Mouse (Mus musculus) CH12.LX (cell line): ENCODE results near the gene Fitm2. TPM values are rescaled to one million over a fixed set of nuclear protein-coding genes. Genes with fewer than 3 reads are reported as not detected.
"Not testable (repeated sequence)": the region's sequence is repeated elsewhere in the genome, so short reads cannot be mapped to it uniquely, and the experiment has no call there.

Experiments used
- DNase-seq: peaks from one replicate; pipeline ENCODE4 v3.0.0-alpha.2; 2013; ENCODE audit errors: extremely low read depth
- H3K27ac ChIP-seq: 2 replicates; pipeline ENCODE4 v1.5.1; 2012; ENCODE audit warnings: low read depth, mild to moderate bottlenecking, control low read depth, moderate library complexity; ENCODE audit not compliant: insufficient read depth
- H3K27me3 ChIP-seq: replicated peaks from 2 replicates; pipeline ENCODE3; 2012; ENCODE audit warnings: inconsistent platforms
- H3K36me3 ChIP-seq, 2 experiments: replicated peaks in 1 of 2; 2 replicates each; pipeline versions ENCODE3 to v1.6.1; 2012; ENCODE audit warnings: inconsistent platforms in 1 of 2, low read length in 1 of 2, mild to moderate bottlenecking in 1 of 2, mixed read lengths in 1 of 2, moderate library complexity in 1 of 2; ENCODE audit not compliant: control insufficient read depth in 1 of 2, insufficient read depth in 1 of 2
- H3K4me1 ChIP-seq, 2 experiments: 2 replicates each; pipeline ENCODE4 v1.6.1; 2012; ENCODE audit warnings: inconsistent platforms in 1 of 2, moderate library complexity in 1 of 2; ENCODE audit not compliant: insufficient read depth in 2 of 2, control insufficient read depth in 1 of 2
- H3K4me2 ChIP-seq: 2 replicates; pipeline ENCODE4 v1.6.1; 2012; ENCODE audit warnings: low read depth, mild to moderate bottlenecking, control low read depth; ENCODE audit not compliant: poor library complexity, insufficient read depth, severe bottlenecking
- H3K4me3 ChIP-seq, 3 experiments: fragments of 150-350 bp in 1 of 3; sonication (generic) in 1 of 3; replicated peaks in 1 of 3; 2 replicates each; pipeline versions ENCODE3 to v1.5.1; 2011 to 2012; ENCODE audit warnings: low read depth in 2 of 3, low read length in 2 of 3, mild to moderate bottlenecking in 2 of 3, moderate library complexity in 2 of 3, control low read depth in 1 of 3, improper control_type of control experiment in 1 of 3, inconsistent platforms in 1 of 3, mixed read lengths in 1 of 3; ENCODE audit not compliant: poor library complexity in 1 of 3
- H3K79me2 ChIP-seq: replicated peaks from 2 replicates; pipeline ENCODE4 v1.6.1; 2012; ENCODE audit warnings: mild to moderate bottlenecking, moderate library complexity; ENCODE audit not compliant: control insufficient read depth, poor library complexity, insufficient read depth, severe bottlenecking; ENCODE audit errors: extremely low read depth
- H3K9ac ChIP-seq: 2 replicates; pipeline ENCODE4 v1.6.1; 2012; ENCODE audit warnings: low read depth, mild to moderate bottlenecking, control low read depth, moderate library complexity; ENCODE audit not compliant: insufficient read depth
- H3K9me3 ChIP-seq: replicated peaks from 2 replicates; pipeline ENCODE3; 2012; ENCODE audit warnings: low read length, inconsistent platforms, mixed read lengths
- CHD2 ChIP-seq: IDR thresholded peaks from 2 replicates; pipeline ENCODE4 v1.6.1; 2011; ENCODE audit warnings: low read length, improper control_type of control experiment
- ETS1 ChIP-seq: conservative IDR thresholded peaks from 2 replicates; pipeline ENCODE4 v1.6.1; 2012; ENCODE audit warnings: low read depth, mild to moderate bottlenecking, inconsistent platforms, low read length, improper control_type of control experiment, moderate library complexity
- GABPA ChIP-seq: IDR thresholded peaks from 2 replicates; pipeline ENCODE4 v1.6.1; 2012; ENCODE audit warnings: low read depth, low read length, improper control_type of control experiment, inconsistent platforms; ENCODE audit not compliant: insufficient replicate concordance
- IRF4 ChIP-seq: IDR thresholded peaks from 2 replicates; pipeline ENCODE4 v1.6.1; 2014; ENCODE audit warnings: low read depth, mild to moderate bottlenecking, inconsistent platforms, low read length, improper control_type of control experiment
- MAZ ChIP-seq: IDR thresholded peaks from 2 replicates; pipeline ENCODE4 v1.6.1; 2012; ENCODE audit warnings: low read depth, mild to moderate bottlenecking, inconsistent platforms, low read length, improper control_type of control experiment, moderate library complexity
- NELFE ChIP-seq: IDR thresholded peaks from 2 replicates; pipeline ENCODE4 v1.6.1; 2011; ENCODE audit warnings: low read depth, low read length, improper control_type of control experiment
- NRF1 ChIP-seq: IDR thresholded peaks from 2 replicates; pipeline ENCODE4 v1.6.1; 2014; ENCODE audit warnings: low read depth, mild to moderate bottlenecking, inconsistent platforms, low read length, improper control_type of control experiment, moderate library complexity
- RAD21 ChIP-seq: IDR thresholded peaks from 2 replicates; pipeline ENCODE4 v1.6.1; 2011; ENCODE audit warnings: low read depth, mild to moderate bottlenecking, low read length, improper control_type of control experiment, moderate library complexity
- SMC3 ChIP-seq: IDR thresholded peaks from 2 replicates; pipeline ENCODE4 v1.6.1; 2011; ENCODE audit warnings: low read depth, low read length, improper control_type of control experiment
- UBTF ChIP-seq: IDR thresholded peaks from 2 replicates; pipeline ENCODE4 v1.6.1; 2012; ENCODE audit warnings: low read depth, mild to moderate bottlenecking, inconsistent platforms, low read length, improper control_type of control experiment, moderate library complexity
- ZC3H11A ChIP-seq: IDR thresholded peaks from 2 replicates; pipeline ENCODE4 v1.6.1; 2012; ENCODE audit warnings: low read depth, mild to moderate bottlenecking, inconsistent platforms, low read length, improper control_type of control experiment
- dilution Hi-C: fragments of 300-500 bp; cut with MboI; formaldehyde crosslinking; loops from 2 replicates; pipeline ENCODE4 v1.14.3; 2020; ENCODE audit warnings: low sequenced_read_pairs; ENCODE audit not compliant: extremely low pct_unique_long_range_greater_than_20kb, extremely low pct_ligation_motif_present
- in situ Hi-C: fragments of 300-500 bp; cut with MboI; formaldehyde crosslinking; loops from 3 replicates; pipeline ENCODE4 v1.14.3; 2019; ENCODE audit warnings: low sequenced_read_pairs, low pct_ligation_motif_present, low pct_unique_long_range_greater_than_20kb, mixed read lengths
- polyA plus RNA-seq: library from polyadenylated mRNA; unstranded; fragments of >175 nt; gene quantifications from 2 replicates; pipeline ENCODE4 v1.2.1, GENCODE M21; 2012; ENCODE audit warnings: low read depth; ENCODE audit not compliant: insufficient read length
- total RNA-seq, 2 experiments: library from RNA; depleted of rRNA; stranded (reverse); fragments of 300-350 nt in 1 of 2; fragments of >200 nt in 1 of 2; gene quantifications; 2 replicates each; pipeline ENCODE4 v1.2.3; 2012 to 2014

Fitm2 gene
- total and polyA plus RNA-seq, 3 experiments = 3.9 to 5.5 (median 5.0) TPM

GRCm38 (mm10) chr2:163462801-163463200 lies 9.6 kb downstream of the Fitm2 start:
- no peak overlapping the region for H3K4me3 ChIP-seq
- H3K27me3 ChIP-seq = peaks cover 18% of the 10 kb centered on the region
- peaks cover 2 to 19% of the 10 kb centered on the region in 2 experiments for H3K36me3 ChIP-seq
- H3K4me1 ChIP-seq = no peaks in the 10 kb centered on the region
- dilution Hi-C loops = no loop called here
- no peak for DNase-seq
- no peaks in the 10 kb centered on the region for H3K79me2 ChIP-seq
- no peak for TF ChIP-seq RAD21
- TF ChIP-seq, all 38 proteins: peak for 0
- Histone ChIP-seq H3K4me2 (no peak overlapping the region), H3K27ac (no peak overlapping the region), H3K9ac (no peak overlapping the region), H3K9me3 (no peaks in the 10 kb centered on the region)
- in situ Hi-C loops = no loop called here

- H3K9ac ChIP-seq = no peak overlapping the region
- H3K79me2 ChIP-seq = no peaks in the 10 kb centered on the region
- DNase-seq = no peak
- H3K36me3 ChIP-seq = peaks cover 0 to 16% of the 10 kb centered on the region in 2 experiments
- H3K4me2 ChIP-seq = no peak overlapping the region
- dilution Hi-C loops = no loop called here
- no peak overlapping the region for H3K27ac ChIP-seq
- no peak for TF ChIP-seq CHD2
- TF ChIP-seq SMC3 = no peak
- TF ChIP-seq ETS1 = no peak
- TF ChIP-seq ZC3H11A = no peak
- TF ChIP-seq MAZ = no peak
- TF ChIP-seq NELFE = no peak
- no peak for TF ChIP-seq UBTF
- no peak for TF ChIP-seq IRF4
- no peak for TF ChIP-seq NRF1
- TF ChIP-seq GABPA = no peak
- H3K9me3 ChIP-seq = no peaks in the 10 kb centered on the region
- in situ Hi-C loops = no loop called here
- H3K4me3 ChIP-seq = no peak overlapping the region
- H3K27me3 ChIP-seq = peaks cover 23% of the 10 kb centered on the region
- no peaks in the 10 kb centered on the region for H3K4me1 ChIP-seq
Measured at GRCm38 (mm10) chr2:163462386-163462785, 10.0 kb downstream of the Fitm2 start.

- H3K9ac ChIP-seq, H3K4me2 ChIP-seq, H3K9me3 ChIP-seq, H3K79me2 ChIP-seq, DNase-seq, H3K4me3 ChIP-seq, in situ Hi-C loops, dilution Hi-C loops, H3K27ac ChIP-seq, H3K36me3 ChIP-seq, H3K4me1 ChIP-seq: not testable (repeated sequence)
- peaks cover 33% of the 10 kb centered on the region for H3K27me3 ChIP-seq
Measured at GRCm38 (mm10) chr2:163461307-163461706, 11.1 kb downstream of the Fitm2 start.
